Mouse (Mus musculus): ENCODE measurements around the gene 1110004F10Rik.

DNA sequence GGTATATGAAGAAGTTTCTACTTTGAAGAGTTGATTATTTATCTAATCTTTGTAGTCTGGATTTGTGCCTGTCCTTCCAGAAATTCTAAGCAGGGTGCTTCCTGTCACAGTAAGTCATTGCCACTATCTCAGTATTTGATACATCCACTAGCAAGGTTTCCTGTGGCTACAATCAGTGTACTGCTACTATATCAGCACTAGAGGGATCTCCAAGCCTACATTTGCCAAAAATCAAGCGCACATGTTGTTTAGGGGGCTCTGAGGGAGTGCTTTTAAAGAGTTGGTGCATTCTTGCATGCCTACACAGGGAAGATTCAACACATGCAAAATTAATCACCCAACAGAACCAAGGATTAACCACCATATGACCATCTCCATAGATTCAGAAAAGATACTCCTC, 21.5 kb downstream of the 1110004F10Rik start:
- peak; percentile 37 for TF ChIP-seq CTCF (IDR thresholded peaks at IDR 0.05)
- no peak for TF ChIP-seq EP300 (IDR thresholded peaks at IDR 0.05)

All from lung, postnatal 0 days (tissue).